Comparison of ENCODE assay signal across 8 mouse cellular contexts in genomic region chr13:21786189-21786898, GRCm38 (mm10). TPM values are rescaled to one million over a fixed set of nuclear protein-coding genes. Genes with fewer than 3 reads are reported as not detected.
DNase-seq lines count a peak whose midpoint lies in the region; ATAC-seq and TF ChIP-seq lines count a peak whose summit lies in the region.

No protein-coding gene starts in this region.

- TF ChIP-seq POLR2A in brain, embryonic 14.5 days (IDR thresholded peaks at IDR 0.05; ENCODE audit: borderline replicate concordance, extremely low read depth, insufficient read depth, insufficient read length, poor library complexity, severe bottlenecking), result no peak

- peak overlapping the region; percentile 91 for H3K27ac ChIP-seq in kidney, embryonic 14.5 days (ENCODE audit: low read depth, low read length)

- no peak for TF ChIP-seq CTCF in brain, embryonic 14.5 days (IDR thresholded peaks at IDR 0.05; ENCODE audit: borderline replicate concordance, extremely low read depth, insufficient read depth, insufficient read length)

- peaks cover 24% of the 10 kb centered on the region; the same call in 1 of the 2 replicates for H3K4me1 ChIP-seq in kidney, embryonic 14.5 days (ENCODE audit: control insufficient read depth, insufficient read depth, low read length)

- H3K4me3 ChIP-seq in kidney, embryonic 14.5 days (ENCODE audit: low read length), result peak overlapping the region; percentile 34

- no peaks in the 10 kb centered on the region for H3K9me3 ChIP-seq in kidney, embryonic 14.5 days (ENCODE audit: control insufficient read depth, low read length)

- H3K4me2 ChIP-seq in kidney, embryonic 14.5 days (replicated peaks; ENCODE audit: low read depth, low read length), result peak overlapping the region; percentile 44

- ATAC-seq in kidney, embryonic 14.5 days (ENCODE audit: low FRiP score, low TSS enrichment), result no peak
- 0 out of 2 replicates have a peak, but pooled peaks have one; percentile 4 for ATAC-seq in megakaryocyte-erythroid progenitor cell, adult 5-6 weeks (replicated peaks; ENCODE audit: low FRiP score, low TSS enrichment, poor library complexity, severe bottlenecking)

- 6% methylated on average over 8 of the region's 8 CpGs for WGBS in kidney, embryonic 14.5 days

- peak overlapping the region; percentile 58 for H3K9ac ChIP-seq in kidney, embryonic 14.5 days (ENCODE audit: low read depth, low read length)

- H3K27me3 ChIP-seq in kidney, embryonic 14.5 days (ENCODE audit: control insufficient read depth, insufficient read depth, low read length), result no peaks in the 10 kb centered on the region

- H3K36me3 ChIP-seq in kidney, embryonic 14.5 days (ENCODE audit: control insufficient read depth, insufficient read depth, low read length), result no peaks in the 10 kb centered on the region

- DNase-seq in kidney, adult 18-20 months, result no peak
- peak; percentile 72 for DNase-seq in brain, embryonic 14.5 days (ENCODE audit: low read depth)
- peak; percentile 14 for DNase-seq in heart, postnatal 4 days
- DNase-seq in adrenal gland, adult 8-10 months, result no peak
- no peak for DNase-seq in adipocyte (ENCODE audit: low spot score)
- DNase-seq in layer of hippocampus, adult 8-10 months (ENCODE audit: low spot score in 2 of 2), result no peak

RNA-seq across cellular contexts. Expression of gene Hist1h2an, which starts 0.7 kb away (rescaled TPM):
- polyA plus RNA-seq in kidney, embryonic 14.5 days (2014; fragmentation: Nextera tagmentation; extraction: Ambion mirVana), result 11.0 and 12.2 TPM in 2 replicates
- polyA plus RNA-seq in brain, embryonic 14.5 days (2012; rRNA removed), result 8.8 and 12.7 TPM in 2 replicates
- total RNA-seq in heart, postnatal 4 days (2021), result 100 to 1,000 TPM in 1 of 2 experiments, 10 to 100 TPM in 1; 94.5 to 114 TPM
- total RNA-seq in megakaryocyte-erythroid progenitor cell, adult 5-6 weeks (2014; fragmentation: Nextera tagmentation), result 4.6 and 28.8 TPM in 2 replicates
- total RNA-seq in megakaryocyte-erythroid progenitor cell, adult 5-6 weeks (2017), result 538 and 611 TPM in 2 replicates
- total RNA-seq in adrenal gland, adult 8-10 months (2022), result 1 to 10 TPM in 2 of 4 experiments, not detected in 2; 2.7 to 7.2 TPM
- total RNA-seq in layer of hippocampus, adult 8-10 months (2022), result 1 to 10 TPM in 1 of 4 experiments, not detected in 3; 3.2 TPM

RNA-seq across cellular contexts. Expression of gene Hist1h2bp, which starts 0.9 kb away (rescaled TPM):
- 1.9 and 4.3 TPM in 2 replicates for polyA plus RNA-seq in kidney, embryonic 14.5 days (2014; fragmentation: Nextera tagmentation; extraction: Ambion mirVana)
- 2.5 TPM in 2 replicates for polyA plus RNA-seq in brain, embryonic 14.5 days (2012; rRNA removed)
- total RNA-seq in heart, postnatal 4 days (2021), result 100 to 1,000 TPM; 213 to 224 TPM
- 19.6 and 62.9 TPM in 2 replicates for total RNA-seq in megakaryocyte-erythroid progenitor cell, adult 5-6 weeks (2014; fragmentation: Nextera tagmentation)
- 33.7 and 54.7 TPM in 2 replicates for total RNA-seq in megakaryocyte-erythroid progenitor cell, adult 5-6 weeks (2017)
- total RNA-seq in adrenal gland, adult 8-10 months (2022), result 10 to 100 TPM in 1 of 4 experiments, 1 to 10 TPM in 3; 6.0 to 15.5 (median 8.6) TPM
- total RNA-seq in layer of hippocampus, adult 8-10 months (2022), result 10 to 100 TPM in 1 of 4 experiments, 1 to 10 TPM in 3; 3.1 to 11.6 (median 5.9) TPM

RNA-seq across cellular contexts. Expression of gene Hist1h3i, which starts 3.2 kb away (rescaled TPM):
- polyA plus RNA-seq in kidney, embryonic 14.5 days (2014; fragmentation: Nextera tagmentation; extraction: Ambion mirVana), result 212 and 289 TPM in 2 replicates
- polyA plus RNA-seq in brain, embryonic 14.5 days (2012; rRNA removed), result 35.6 and 40.1 TPM in 2 replicates
- 100 to 1,000 TPM; 504 to 518 TPM for total RNA-seq in heart, postnatal 4 days (2021)
- 310 and 340 TPM in 2 replicates for total RNA-seq in megakaryocyte-erythroid progenitor cell, adult 5-6 weeks (2014; fragmentation: Nextera tagmentation)
- total RNA-seq in megakaryocyte-erythroid progenitor cell, adult 5-6 weeks (2017), result 88.3 and 299 TPM in 2 replicates
- total RNA-seq in adrenal gland, adult 8-10 months (2022), result 10 to 100 TPM; 45.2 to 52.5 (median 48.0) TPM
- 10 to 100 TPM; 32.9 to 72.6 (median 47.3) TPM for total RNA-seq in layer of hippocampus, adult 8-10 months (2022)

RNA-seq across cellular contexts. Expression of gene Hist1h1b, which starts 5.9 kb away (rescaled TPM):
- 18.8 and 27.0 TPM in 2 replicates for polyA plus RNA-seq in kidney, embryonic 14.5 days (2014; fragmentation: Nextera tagmentation; extraction: Ambion mirVana)
- 4.3 and 4.5 TPM in 2 replicates for polyA plus RNA-seq in brain, embryonic 14.5 days (2012; rRNA removed)
- total RNA-seq in heart, postnatal 4 days (2021), result 100 to 1,000 TPM; 295 to 307 TPM
- total RNA-seq in megakaryocyte-erythroid progenitor cell, adult 5-6 weeks (2014; fragmentation: Nextera tagmentation), result 569 and 631 TPM in 2 replicates
- 1,368 and 2,131 TPM in 2 replicates for total RNA-seq in megakaryocyte-erythroid progenitor cell, adult 5-6 weeks (2017)
- total RNA-seq in adrenal gland, adult 8-10 months (2022), result 10 to 100 TPM; 13.2 to 18.9 (median 15.8) TPM
- total RNA-seq in layer of hippocampus, adult 8-10 months (2022), result 1 to 10 TPM; 3.8 to 6.5 (median 5.9) TPM

RNA-seq across cellular contexts. Expression of gene Hist1h2bq, which starts 23.7 kb away (rescaled TPM):
- 25.4 and 40.2 TPM in 2 replicates for polyA plus RNA-seq in kidney, embryonic 14.5 days (2014; fragmentation: Nextera tagmentation; extraction: Ambion mirVana)
- 12.6 and 16.3 TPM in 2 replicates for polyA plus RNA-seq in brain, embryonic 14.5 days (2012; rRNA removed)
- total RNA-seq in heart, postnatal 4 days (2021), result 100 to 1,000 TPM; 420 to 457 TPM
- total RNA-seq in megakaryocyte-erythroid progenitor cell, adult 5-6 weeks (2014; fragmentation: Nextera tagmentation), result 395 and 796 TPM in 2 replicates
- 0.72 and 1.2 TPM in 2 replicates for total RNA-seq in megakaryocyte-erythroid progenitor cell, adult 5-6 weeks (2017)
- 10 to 100 TPM; 62.2 to 78.1 (median 68.0) TPM for total RNA-seq in adrenal gland, adult 8-10 months (2022)
- 10 to 100 TPM; 26.8 to 44.1 (median 30.6) TPM for total RNA-seq in layer of hippocampus, adult 8-10 months (2022)

Comparison
In these comparisons a context has a peak if more than half of its experiments do, and no peak if none do; other contexts are left out.
1. DNase-seq: peak in brain, embryonic 14.5 days (single experiment) and heart, postnatal 4 days (single experiment); none in kidney, adult 18-20 months (single experiment), adrenal gland, adult 8-10 months (single experiment), adipocyte (single experiment) and layer of hippocampus, adult 8-10 months (0 of 2).